Mouse (Mus musculus): ENCODE data around the gene Cd70.

Gene Cd70

GRCm38 (mm10) chr17:57099629-57100325, 49.8 kb downstream of the Cd70 start:
- DNase-seq (ENCODE audit: low read depth, low spot score), result no peak

- DNase-seq (ENCODE audit: low read depth, low spot score), result no peak
Observed at GRCm38 (mm10) chr17:57098321-57098720, 51.3 kb downstream of the Cd70 start.

- peak; percentile 42 for DNase-seq (ENCODE audit: low read depth, low spot score)
Observed at GRCm38 (mm10) chr17:57096623-57096920, 53.0 kb downstream of the Cd70 start.
